Mouse (Mus musculus) left cerebral cortex, postnatal 25 days (tissue): ENCODE results near the gene Cul1. TPM values are rescaled to one million over a fixed set of nuclear protein-coding genes. Genes with fewer than 3 reads are reported as not detected.

ENCODE experiments used
- DNase-seq, 2 experiments: peaks; one replicate each; pipeline ENCODE4 v3.0.0; 2022; ENCODE audit warnings: low spot score in 2 of 2, mixed read lengths in 1 of 2
- intact Hi-C: fragments of 180-260 bp; cut with DNase I; formaldehyde crosslinking; loops from one replicate; pipeline ENCODE4 v1.15.1; 2025
- total RNA-seq, 2 experiments: library from RNA; stranded (reverse); gene quantifications; 2 replicates each; pipeline ENCODE4 v1.2.3; 2021

Cul1 gene
- total RNA-seq, 2 experiments from 2014 or later = 106 to 122 TPM

DNA sequence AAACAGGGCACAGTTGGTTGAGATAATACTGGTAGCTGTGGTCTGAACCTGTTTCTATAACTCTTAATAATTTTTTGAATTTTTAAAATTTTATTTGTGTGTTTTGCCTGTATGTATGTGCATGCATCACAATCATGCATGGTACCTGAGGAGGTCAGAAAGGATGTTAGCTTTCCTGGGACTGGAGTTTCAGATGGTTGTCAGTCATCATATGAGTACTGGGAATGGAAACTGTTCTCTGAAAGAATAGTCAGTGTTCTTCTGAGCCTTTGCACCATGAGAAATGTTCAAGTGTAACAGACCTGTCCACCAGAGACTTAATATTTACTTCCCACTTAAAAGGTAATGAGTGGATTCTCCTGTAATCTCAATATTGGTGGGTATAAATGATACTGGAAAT lies 13.9 kb downstream of the Cul1 start:
- DNase-seq = no peak
- intact Hi-C loops = no loop called here

DNA sequence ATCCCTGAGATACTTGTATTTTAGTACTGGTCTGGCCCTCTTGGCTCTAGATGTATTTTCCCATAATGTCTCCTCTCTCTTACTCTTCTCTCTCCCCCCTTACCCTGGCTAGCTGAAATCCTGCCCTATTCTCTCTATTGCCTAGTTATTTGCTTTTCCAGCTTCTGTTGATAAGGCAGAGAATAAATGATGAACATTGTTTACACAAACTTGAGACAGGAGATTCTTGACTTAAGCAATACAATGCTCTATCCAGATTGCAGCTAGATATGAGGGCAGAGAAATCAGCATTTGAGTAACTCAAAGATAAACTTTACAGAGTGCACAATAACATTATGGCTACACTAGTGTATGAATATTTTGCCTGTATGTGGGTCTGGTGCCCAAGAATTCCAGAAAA lies 16.6 kb downstream of the Cul1 start:
- no peak for DNase-seq
- intact Hi-C loops = no loop called here

DNA sequence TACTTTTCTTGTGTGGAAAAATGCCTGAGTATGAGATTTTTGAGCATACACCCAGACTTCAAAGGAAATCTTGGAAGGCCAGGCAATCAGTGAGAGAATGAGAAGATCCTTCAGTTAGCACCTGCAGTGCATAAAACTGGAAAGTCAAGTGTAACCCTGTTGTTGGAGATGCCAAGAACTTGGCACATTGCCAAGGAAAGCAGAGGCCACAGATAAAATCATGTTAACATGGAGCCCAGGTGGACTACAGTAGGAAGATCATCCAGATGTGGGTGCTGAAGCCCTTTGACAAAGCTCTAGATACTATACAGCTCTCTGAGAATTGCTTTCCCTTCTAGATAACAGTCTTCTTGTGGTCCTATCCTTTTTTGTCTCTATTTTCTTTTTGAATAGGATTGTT lies 19.2 kb downstream of the Cul1 start:
- DNase-seq = no peak
- intact Hi-C loops = no loop called here

DNA sequence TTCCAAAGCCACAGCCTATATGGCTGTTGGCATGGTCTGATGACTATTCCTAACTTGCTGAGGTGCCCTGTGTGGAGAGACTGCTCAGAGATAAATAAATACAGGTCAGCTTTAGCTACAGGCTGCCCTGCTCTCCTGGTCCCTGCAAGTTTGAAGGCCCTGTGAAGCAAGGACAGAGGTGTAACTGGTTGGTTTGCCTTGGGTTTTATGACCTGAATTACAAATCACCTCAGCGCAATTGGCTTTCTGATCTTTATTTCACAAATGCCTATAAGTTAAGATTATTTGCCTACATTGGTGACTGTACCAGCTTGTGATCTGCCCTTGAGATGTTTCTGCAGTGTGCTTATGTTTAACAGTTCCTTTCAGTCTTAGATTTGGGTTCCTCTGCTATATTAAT lies 28.8 kb downstream of the Cul1 start:
- intact Hi-C loops = no loop called here
- no peak for DNase-seq

DNA sequence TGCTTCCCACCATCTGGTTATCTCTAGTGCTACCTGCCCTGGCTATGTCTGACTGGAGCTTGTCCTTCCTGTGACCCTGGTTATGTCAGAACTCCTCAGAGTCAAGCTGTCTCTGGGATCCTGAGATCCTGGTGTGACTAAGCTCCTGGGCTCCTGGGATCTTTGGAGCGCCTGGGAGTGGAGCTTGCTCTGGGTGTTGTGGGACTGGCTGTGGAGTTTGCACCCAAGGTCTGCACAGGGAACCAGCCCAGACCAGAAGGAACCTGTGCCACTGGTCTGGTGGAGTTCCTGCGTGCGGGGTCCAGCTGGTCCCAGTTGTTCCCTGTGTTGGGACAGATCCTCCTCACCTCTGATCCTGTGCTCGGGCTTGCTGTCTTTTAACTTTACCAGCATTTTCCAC lies 41.4 kb downstream of the Cul1 start:
- intact Hi-C loops = no loop called here
- no peak for DNase-seq

DNA sequence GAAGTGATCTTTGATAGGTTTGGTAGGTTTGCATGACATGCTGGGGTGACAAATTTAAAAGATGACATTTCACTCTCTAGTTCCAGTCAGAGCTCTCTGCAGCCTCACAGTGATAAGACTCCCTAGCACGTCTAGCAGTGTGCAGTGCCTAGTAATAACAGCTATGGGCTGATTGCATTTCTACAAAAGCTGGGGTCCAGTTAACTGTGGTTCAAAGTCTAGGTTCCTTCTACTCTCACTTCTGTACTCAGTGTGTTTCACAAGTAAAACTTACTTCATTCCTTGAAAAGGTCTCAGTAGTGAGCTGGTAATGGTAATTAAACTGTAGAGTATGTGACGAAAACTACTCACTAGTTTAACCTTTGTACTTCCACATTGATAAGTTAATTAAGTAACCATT lies 66.8 kb downstream of the Cul1 start:
- DNase-seq = no peak
- intact Hi-C loops = no loop called here

DNA sequence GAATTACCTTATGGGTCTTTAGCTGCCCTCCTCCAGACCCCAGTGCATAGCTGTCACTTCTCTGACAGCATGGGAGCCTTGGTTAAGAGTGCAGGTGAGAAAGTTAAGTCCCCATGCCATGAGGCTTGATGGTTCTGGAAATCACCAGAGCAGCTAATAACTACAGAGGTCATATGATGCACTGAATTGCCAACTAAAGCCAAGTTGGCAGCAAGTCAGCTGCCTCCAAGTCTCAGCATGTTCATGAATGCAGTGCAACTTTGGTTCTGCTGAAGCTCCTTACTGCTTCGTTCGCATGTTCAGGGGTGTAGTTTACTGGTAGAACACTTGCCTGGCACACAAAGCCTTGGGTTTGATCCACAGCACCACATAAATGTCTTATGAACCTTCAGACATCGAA lies 69.2 kb downstream of the Cul1 start:
- intact Hi-C loops = no loop called here
- no peak for DNase-seq

DNA sequence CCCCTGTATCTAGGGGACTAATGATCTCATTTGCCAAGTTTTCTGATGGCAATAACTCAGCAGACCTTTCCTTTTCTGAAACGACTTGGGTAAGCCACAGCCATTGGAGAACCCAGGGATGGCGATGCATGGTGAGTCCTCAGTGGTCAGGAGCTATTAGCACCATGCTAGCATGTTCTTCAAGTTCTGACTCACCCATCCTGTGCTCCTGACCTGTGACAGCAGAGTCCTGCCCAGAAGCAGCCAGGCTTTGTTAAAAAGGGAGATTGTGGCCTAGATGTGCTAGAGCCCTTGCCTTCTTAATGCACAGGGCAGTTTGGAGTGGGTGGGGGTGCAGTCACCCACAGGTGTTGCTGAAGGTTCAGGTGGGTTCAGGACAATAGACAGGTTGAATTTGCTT lies 71.8 kb downstream of the Cul1 start:
- no peak for DNase-seq
- intact Hi-C loops = no loop called here

DNA sequence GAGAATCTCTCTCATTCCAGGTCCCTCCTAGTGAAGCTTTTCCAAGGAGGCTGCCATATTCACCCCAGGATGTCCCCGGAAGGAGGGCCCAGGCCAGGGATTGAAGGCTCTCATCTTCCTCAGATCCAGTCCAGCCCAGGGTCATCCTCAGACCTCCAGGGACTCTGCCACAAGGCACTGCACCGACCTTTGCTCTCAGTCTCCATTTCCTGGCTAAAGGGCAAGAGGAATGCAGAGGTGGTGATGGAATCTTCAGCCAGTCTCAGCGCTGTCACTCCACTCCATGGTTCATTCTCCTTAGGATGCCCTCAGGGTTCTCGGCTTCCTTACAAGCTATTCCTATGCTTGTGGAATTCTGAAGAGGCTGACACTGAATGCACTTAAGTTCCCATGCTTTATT lies 73.2 kb downstream of the Cul1 start:
- intact Hi-C loops = no loop called here
- DNase-seq = no peak

DNA sequence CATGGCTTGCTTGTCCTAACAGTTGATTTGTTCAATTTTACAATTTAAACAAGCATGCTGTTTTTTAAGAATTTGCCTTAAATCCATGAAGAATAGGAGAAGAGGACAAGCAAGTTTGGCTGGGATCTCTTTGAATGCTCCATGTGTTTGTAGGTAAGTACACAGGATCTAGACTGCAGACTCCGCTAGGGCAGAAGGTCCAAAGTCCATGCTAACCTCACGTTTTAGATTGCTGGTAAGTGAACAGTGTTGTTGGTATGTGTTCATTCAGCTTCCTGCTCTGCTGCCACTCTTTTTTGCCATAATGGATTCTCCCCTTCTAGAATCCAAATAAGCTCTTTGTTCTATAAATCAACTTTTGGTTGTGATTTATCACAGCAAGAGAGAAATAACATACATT lies 73.9 kb downstream of the Cul1 start:
- DNase-seq = no peak
- intact Hi-C loops = no loop called here

DNA sequence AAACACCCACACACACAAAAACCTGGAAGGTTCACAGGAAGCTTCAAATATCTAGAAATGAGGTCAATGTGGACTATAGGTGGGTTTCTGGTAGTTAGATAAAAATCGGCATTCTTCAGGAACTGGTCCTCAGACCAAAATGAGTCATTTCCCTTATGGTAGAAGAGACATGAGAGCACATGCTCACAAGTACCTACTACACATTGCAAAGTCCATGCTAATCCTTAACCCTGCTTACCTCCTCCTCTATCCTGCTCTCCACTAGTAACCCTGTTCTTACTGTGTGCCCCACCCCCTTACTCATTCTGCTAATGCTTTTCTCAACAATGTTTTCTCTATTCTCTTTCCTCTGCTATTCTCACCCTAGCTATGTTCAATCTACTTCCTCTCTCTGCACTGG lies 74.5 kb downstream of the Cul1 start:
- DNase-seq = no peak
- intact Hi-C loops = no loop called here

DNA sequence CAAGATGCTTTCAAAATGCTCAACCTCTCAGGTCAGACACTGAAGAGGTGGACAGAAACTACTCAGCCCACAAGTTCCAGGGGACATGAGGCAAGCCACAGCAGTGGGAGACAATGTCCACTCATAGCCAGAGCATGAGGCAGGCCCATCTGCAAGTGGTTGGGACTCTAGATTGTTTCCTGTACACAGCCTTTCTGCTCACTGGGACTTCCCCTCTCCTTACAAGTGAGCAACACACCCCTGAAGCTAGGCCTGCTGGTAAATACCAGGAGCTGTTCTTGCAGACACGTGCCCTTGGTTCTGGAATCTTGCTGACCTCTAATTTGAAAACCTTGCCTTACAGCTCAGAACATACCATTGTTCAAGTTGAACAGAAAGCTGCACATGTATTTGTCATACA lies 79.3 kb downstream of the Cul1 start:
- intact Hi-C loops = no loop called here
- DNase-seq = no peak

DNA sequence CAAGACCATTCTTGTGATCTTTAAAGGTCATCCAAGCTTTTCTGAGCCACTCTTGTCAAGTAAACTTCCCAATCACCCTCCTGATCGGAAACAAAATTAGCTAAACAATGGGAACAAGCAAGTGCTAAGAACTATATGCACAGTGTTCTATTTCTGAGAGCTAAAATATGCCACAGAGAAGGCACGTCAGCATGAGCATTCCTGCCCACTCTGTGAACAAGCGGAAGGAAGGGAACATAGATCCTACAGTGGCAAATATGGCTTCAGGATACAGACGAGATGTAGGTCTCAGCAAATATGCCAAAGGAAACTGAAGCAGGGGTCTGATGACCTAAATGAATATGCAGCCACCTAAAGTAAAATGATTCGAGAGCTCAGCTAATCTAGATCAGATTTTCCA lies 82.1 kb downstream of the Cul1 start:
- peak in 1 of 2 experiments; percentile 54 for DNase-seq
- intact Hi-C loops = no loop called here

DNA sequence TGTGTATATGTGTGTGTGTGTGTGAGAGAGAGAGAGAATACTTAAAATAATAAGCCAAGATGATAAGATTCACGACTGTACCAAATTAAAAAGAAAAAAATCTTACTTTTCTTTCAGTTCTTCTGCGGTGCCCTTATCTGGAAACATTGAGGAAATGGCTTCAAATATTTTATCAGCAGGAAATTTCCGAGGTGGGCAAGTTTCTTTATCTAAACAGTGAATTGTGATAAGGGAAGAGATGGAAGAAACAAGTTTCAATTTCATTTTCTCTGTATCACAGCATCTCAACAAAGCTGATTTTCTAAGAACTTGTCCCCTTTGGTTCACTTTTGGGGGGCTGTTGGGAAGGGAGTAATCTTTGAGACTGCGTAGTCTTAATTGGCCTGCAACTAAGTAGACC lies 99.1 kb downstream of the Cul1 start:
- intact Hi-C loops = no loop called here
- no peak for DNase-seq

DNA sequence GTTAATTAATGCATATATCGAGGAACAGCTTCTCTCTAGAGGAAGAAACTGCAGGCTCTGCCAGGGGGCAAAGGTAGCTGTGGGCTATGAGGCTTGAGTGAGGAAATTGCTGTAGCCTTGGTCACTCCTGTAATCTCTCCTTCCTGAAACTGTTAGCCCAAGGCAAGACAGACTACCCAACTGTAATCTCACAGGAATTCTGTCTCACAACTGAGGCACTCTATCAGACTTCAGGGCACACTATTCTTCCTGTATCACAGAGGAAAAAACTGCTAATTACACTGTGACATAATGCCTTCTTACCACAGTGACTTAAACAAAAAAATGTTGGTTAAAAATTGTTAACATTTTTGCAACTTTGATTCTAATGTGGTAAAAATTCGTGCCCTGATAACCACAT lies 106.1 kb downstream of the Cul1 start:
- DNase-seq = no peak
- intact Hi-C loops = no loop called here

DNA sequence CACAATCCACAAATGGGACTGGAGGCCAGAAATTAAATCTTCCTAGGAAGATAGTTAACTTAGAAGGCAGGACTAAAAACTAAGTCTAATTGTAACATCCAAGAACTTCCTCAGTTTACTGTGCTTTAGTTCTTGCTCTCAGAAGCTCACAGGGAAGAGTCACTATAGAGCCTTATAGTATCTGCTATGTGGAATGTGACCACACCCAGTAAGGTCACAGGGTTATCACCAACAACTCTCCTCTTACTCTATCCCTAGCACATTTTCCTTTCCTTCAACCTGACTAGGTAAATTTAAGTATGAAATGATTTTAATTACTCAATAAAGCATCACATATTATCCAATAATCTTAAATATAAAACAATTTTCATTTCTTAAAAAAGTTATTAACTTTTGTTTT lies 107.2 kb downstream of the Cul1 start:
- intact Hi-C loops = no loop called here
- DNase-seq = no peak

DNA sequence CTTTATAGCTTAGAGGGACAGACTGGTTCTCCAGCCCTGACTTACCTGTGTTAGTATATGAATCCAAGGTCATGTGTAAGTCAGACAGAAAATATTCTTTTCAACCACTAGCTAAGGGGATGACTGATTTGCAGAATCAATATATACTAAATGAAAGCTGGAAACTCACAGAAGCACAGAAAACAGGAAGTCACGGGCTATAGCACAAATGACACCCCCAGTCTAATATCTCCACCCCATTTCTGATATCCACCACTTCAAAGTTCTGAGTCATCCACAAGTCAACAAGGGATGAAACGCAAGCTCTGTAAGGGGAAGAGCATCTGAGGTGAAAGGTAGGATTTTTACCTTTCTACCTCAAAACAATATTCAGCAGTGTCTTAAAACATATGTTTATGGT lies 107.6 kb downstream of the Cul1 start:
- intact Hi-C loops = no loop called here
- DNase-seq = no peak

DNA sequence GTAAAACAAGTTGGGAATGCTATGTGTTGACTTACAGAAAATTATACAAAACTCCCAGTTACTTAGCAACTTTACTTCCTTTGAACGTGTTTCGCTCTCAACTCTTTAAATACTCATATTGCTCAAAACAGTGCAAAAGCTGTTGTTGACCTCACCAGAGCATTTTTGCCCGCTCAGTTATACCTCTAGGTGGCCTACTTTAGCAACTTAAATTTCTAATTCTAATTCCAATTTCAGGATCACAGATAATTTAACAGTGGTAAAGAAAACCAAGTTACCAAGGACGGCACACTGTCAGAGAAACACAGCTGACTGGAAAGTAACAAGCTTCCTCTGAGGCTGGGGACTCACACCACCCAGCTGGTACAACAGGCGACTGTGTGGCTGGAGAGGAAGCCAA lies 108.2 kb downstream of the Cul1 start:
- intact Hi-C loops = no loop called here
- DNase-seq = peak in 1 of 2 experiments; percentile 2

DNA sequence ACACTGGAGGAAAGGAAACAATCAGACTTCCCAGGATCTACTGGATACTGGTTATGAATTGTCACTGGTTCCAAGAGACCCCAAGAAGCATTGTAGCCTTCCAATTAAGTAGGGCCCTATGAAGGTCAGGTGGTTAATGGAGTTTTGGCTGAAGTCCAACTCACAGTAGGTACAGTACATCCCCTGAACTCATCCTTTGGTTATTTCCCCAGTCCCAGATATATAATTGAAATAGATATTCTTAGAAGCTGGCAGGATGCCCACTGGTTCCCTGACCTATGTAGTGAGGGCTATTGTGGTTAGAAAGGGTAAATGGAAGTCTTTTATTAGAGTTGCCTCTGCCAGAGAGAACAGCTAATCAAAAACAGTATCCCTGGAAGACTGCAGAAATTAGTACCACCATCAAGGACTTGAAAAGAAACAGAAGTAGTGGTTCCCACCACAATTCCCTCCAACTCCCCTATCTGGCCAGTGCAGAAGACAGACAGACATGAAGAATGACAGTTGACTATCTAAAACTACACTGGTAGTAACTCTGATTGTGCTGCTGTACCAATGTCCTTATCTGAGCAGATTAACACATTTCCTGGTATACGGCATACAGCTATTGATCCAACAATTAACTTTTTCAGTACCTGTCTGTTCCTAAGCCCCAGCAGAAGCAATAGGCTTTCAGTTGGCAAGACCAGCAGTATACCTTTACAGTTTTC lies 112.3 kb downstream of the Cul1 start:
- DNase-seq = no peak
- intact Hi-C loops = no loop called here

DNA sequence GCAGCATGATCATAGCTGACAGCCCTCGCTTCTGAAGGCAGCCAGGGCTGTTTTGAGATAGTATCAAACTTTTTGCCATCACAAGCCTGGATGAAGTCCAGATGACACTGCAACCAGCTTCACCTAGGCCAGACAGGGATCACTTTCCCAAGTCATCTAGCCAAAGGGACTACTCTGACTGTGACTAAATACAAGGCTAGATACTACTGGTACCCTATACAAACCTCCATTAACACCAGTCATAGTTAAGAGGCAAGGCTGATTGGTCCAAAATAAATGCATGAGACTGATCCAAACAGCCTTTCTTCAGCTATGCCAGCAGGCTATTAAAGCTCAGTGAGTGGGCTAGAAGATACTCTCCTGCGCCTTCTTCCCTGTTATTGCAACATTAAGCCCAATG lies 119.7 kb downstream of the Cul1 start:
- no peak for DNase-seq
- intact Hi-C loops = no loop called here
